Mouse (Mus musculus): ENCODE data around the gene Xpc. TPM values are rescaled to one million over a fixed set of nuclear protein-coding genes. Genes with fewer than 3 reads are reported as not detected.

Xpc gene
- total and polyA plus RNA-seq, 3 experiments = 15.3 to 15.5 TPM; not detected in 1

- Histone ChIP-seq H3K9ac (ENCODE audit: control insufficient read depth, low read depth, low read length, poor library complexity, severe bottlenecking) (no peak overlapping the region), H3K36me3 (ENCODE audit: control insufficient read depth in 1 of 2, insufficient read depth in 2 of 2, low read length in 2 of 2) (no peaks in the 10 kb centered on the region), H3K4me3 (ENCODE audit: control insufficient read depth in 1 of 2, insufficient read depth in 1 of 2, low read depth in 2 of 2, low read length in 2 of 2) (no peak overlapping the region), H3K9me3 (replicated peaks; ENCODE audit: insufficient read depth, low read length) (no peaks in the 10 kb centered on the region), H3K27me3 (ENCODE audit: control insufficient read depth in 1 of 2, insufficient read depth in 2 of 2, low read length in 2 of 2) (peaks cover 0 to 15% of the 10 kb centered on the region in 2 experiments), H3K27ac (ENCODE audit: control insufficient read depth, low read depth, low read length) (no peak overlapping the region), H3K79me2 (ENCODE audit: control insufficient read depth, insufficient read depth, low read length, poor library complexity) (no peaks in the 10 kb centered on the region), H3K4me1 (ENCODE audit: control insufficient read depth in 1 of 2, insufficient read depth in 2 of 2, low read length in 2 of 2) (no peaks in the 10 kb centered on the region)
- TF ChIP-seq GATA1 (IDR thresholded peaks at IDR 0.05; ENCODE audit: low read depth, low read length) (no peak), RAD21 (IDR thresholded peaks at IDR 0.05; ENCODE audit: low read depth, low read length) (no peak), BHLHE40 (IDR thresholded peaks at IDR 0.05; ENCODE audit: borderline replicate concordance, low read depth, low read length) (no peak), POLR2AphosphoS5 (IDR thresholded peaks at IDR 0.05; ENCODE audit: borderline replicate concordance, low read depth, low read length) (no peak), POLR2AphosphoS2 (IDR thresholded peaks at IDR 0.05; ENCODE audit: low read length) (no peak), TBP (IDR thresholded peaks at IDR 0.05; ENCODE audit: low read depth, low read length) (no peak), GABPA (IDR thresholded peaks at IDR 0.05; ENCODE audit: low read depth, low read length) (no peak), USF1 (IDR thresholded peaks at IDR 0.05; ENCODE audit: low read depth, low read length) (no peak)
- no peak for DNase-seq (ENCODE audit: low read depth, low spot score)
These were observed 33.9 kb upstream of the Xpc start for GRCm38 (mm10) chr6:91549621-91550020.

- Histone ChIP-seq H3K4me1 (ENCODE audit: control insufficient read depth in 1 of 2, insufficient read depth in 2 of 2, low read length in 2 of 2) (no peaks in the 10 kb centered on the region), H3K27ac (ENCODE audit: control insufficient read depth, low read depth, low read length) (no peak overlapping the region), H3K36me3 (ENCODE audit: control insufficient read depth in 1 of 2, insufficient read depth in 2 of 2, low read length in 2 of 2) (no peaks in the 10 kb centered on the region), H3K9ac (ENCODE audit: control insufficient read depth, low read depth, low read length, poor library complexity, severe bottlenecking) (no peak overlapping the region), H3K79me2 (ENCODE audit: control insufficient read depth, insufficient read depth, low read length, poor library complexity) (no peaks in the 10 kb centered on the region), H3K4me3 (ENCODE audit: control insufficient read depth in 1 of 2, insufficient read depth in 1 of 2, low read depth in 2 of 2, low read length in 2 of 2) (no peak overlapping the region), H3K9me3 (replicated peaks; ENCODE audit: insufficient read depth, low read length) (no peaks in the 10 kb centered on the region), H3K27me3 (ENCODE audit: control insufficient read depth in 1 of 2, insufficient read depth in 2 of 2, low read length in 2 of 2) (peaks cover 0 to 15% of the 10 kb centered on the region in 2 experiments)
- no peak for DNase-seq (ENCODE audit: low read depth, low spot score)
- TF ChIP-seq MYB (IDR thresholded peaks at IDR 0.05; ENCODE audit: low read depth, low read length) = no peak
- TF ChIP-seq NRF1 (IDR thresholded peaks at IDR 0.05; ENCODE audit: insufficient read depth, low read depth, low read length, poor library complexity, severe bottlenecking) = no peak
- no peak for TF ChIP-seq JUND (IDR thresholded peaks at IDR 0.05; ENCODE audit: low read depth, low read length)
- TF ChIP-seq POLR2A (IDR thresholded peaks at IDR 0.05; ENCODE audit: control insufficient read depth in 1 of 2, insufficient read depth in 1 of 2, low read depth in 1 of 2, low read length in 2 of 2, poor library complexity in 1 of 2) = no peak
These were observed 31.6 kb upstream of the Xpc start for GRCm38 (mm10) chr6:91547313-91547712.

- H3K4me3 ChIP-seq (ENCODE audit: control insufficient read depth in 1 of 2, insufficient read depth in 1 of 2, low read depth in 2 of 2, low read length in 2 of 2) = no peak overlapping the region
- H3K9ac ChIP-seq (ENCODE audit: control insufficient read depth, low read depth, low read length, poor library complexity, severe bottlenecking) = no peak overlapping the region
- H3K4me1 ChIP-seq (ENCODE audit: control insufficient read depth in 1 of 2, insufficient read depth in 2 of 2, low read length in 2 of 2) = no peaks in the 10 kb centered on the region
- no peak for DNase-seq (ENCODE audit: low read depth, low spot score)
- H3K27me3 ChIP-seq (ENCODE audit: control insufficient read depth in 1 of 2, insufficient read depth in 2 of 2, low read length in 2 of 2) = peaks cover 0 to 14% of the 10 kb centered on the region in 2 experiments
- no peak overlapping the region for H3K27ac ChIP-seq (ENCODE audit: control insufficient read depth, low read depth, low read length)
- no peaks in the 10 kb centered on the region for H3K79me2 ChIP-seq (ENCODE audit: control insufficient read depth, insufficient read depth, low read length, poor library complexity)
- H3K36me3 ChIP-seq (ENCODE audit: control insufficient read depth in 1 of 2, insufficient read depth in 2 of 2, low read length in 2 of 2) = no peaks in the 10 kb centered on the region
- TF ChIP-seq BHLHE40 (IDR thresholded peaks at IDR 0.05; ENCODE audit: borderline replicate concordance, low read depth, low read length) (no peak), MYC (IDR thresholded peaks at IDR 0.05; ENCODE audit: low read depth, low read length) (no peak), POLR2AphosphoS5 (IDR thresholded peaks at IDR 0.05; ENCODE audit: borderline replicate concordance, low read depth, low read length) (no peak)
- H3K9me3 ChIP-seq (replicated peaks; ENCODE audit: insufficient read depth, low read length) = no peaks in the 10 kb centered on the region
These were observed 30.7 kb upstream of the Xpc start for GRCm38 (mm10) chr6:91546241-91546884.
